Comparison of ENCODE assay signal across 7 mouse cellular contexts in the genomic region with DNA sequence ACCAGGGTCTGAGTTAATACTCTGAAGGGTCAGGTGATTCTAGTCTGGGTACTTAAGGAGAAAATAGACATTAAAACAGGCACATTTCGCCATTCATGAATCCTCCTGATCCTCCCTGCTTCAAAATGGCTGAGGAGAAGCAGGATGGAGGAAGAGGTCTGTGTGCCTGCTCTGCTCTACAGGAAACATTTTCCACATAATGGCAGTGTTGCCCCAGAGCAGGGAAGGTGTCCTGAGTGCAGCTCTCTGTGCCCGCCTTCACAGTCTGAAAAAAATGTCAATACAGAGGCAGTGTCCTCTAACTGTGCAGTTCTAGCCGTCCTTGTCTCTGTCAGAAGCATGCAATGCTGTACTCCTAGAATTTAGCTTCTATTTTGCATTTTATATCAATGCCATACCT.
A peak's percentile ranks its signal among the peaks of the same experiment; 100 is the strongest.
DNase-seq lines count a peak whose midpoint lies in the region; ATAC-seq and TF ChIP-seq lines count a peak whose summit lies in the region.
"Not testable (repeated sequence)": the region's sequence is repeated elsewhere in the genome, so short reads cannot be mapped to it uniquely, and the experiment has no call there.

No protein-coding gene starts in this region.

- not testable (repeated sequence) for H3K9me3 ChIP-seq in embryonic facial prominence, embryonic 15.5 days (replicated peaks); hindbrain, embryonic 10.5 days; intestine, postnatal 0 days (ENCODE audit: control insufficient read depth); liver, embryonic 11.5 days (ENCODE audit: control insufficient read depth, low read length); lung, postnatal 0 days (ENCODE audit: low read length); midbrain, postnatal 0 days (ENCODE audit: low read length)

- not testable (repeated sequence) for H3K9ac ChIP-seq in embryonic facial prominence, embryonic 15.5 days; heart, adult 2 months (ENCODE audit: low read depth, low read length); intestine, postnatal 0 days (ENCODE audit: low read depth, low read length); liver, embryonic 11.5 days (ENCODE audit: low read depth, low read length); lung, postnatal 0 days (replicated peaks; ENCODE audit: low read depth); midbrain, postnatal 0 days (replicated peaks; ENCODE audit: low read length, poor library complexity, severe bottlenecking)

- H3K4me2 ChIP-seq in embryonic facial prominence, embryonic 15.5 days (replicated peaks), result peak overlapping the region; percentile 24; the same call in 1 of the 2 replicates
- H3K4me2 ChIP-seq in intestine, postnatal 0 days (replicated peaks; ENCODE audit: low read depth); lung, postnatal 0 days (replicated peaks; ENCODE audit: low read depth, low read length); midbrain, postnatal 0 days (ENCODE audit: low read depth, low read length, poor library complexity, severe bottlenecking): not testable (repeated sequence)
- H3K4me2 ChIP-seq in liver, embryonic 11.5 days, result peak overlapping the region; percentile 26; the same call in 1 of the 2 replicates

- H3K27me3 ChIP-seq in embryonic facial prominence, embryonic 15.5 days; heart, adult 2 months (ENCODE audit: control insufficient read depth, insufficient read depth, low read length); hindbrain, embryonic 10.5 days (ENCODE audit: insufficient read depth, poor library complexity, severe bottlenecking); intestine, postnatal 0 days (replicated peaks; ENCODE audit: control insufficient read depth, insufficient read depth, low read length); liver, embryonic 11.5 days (replicated peaks; ENCODE audit: control insufficient read depth, insufficient read depth, low read length); lung, postnatal 0 days (replicated peaks; ENCODE audit: insufficient read depth, low read length); midbrain, postnatal 0 days (ENCODE audit: insufficient read depth, low read length): not testable (repeated sequence)

- TF ChIP-seq EP300 in heart, adult 2 months (IDR thresholded peaks at IDR 0.05; ENCODE audit: insufficient read depth, low read depth, low read length); lung, postnatal 0 days (IDR thresholded peaks at IDR 0.05): not testable (repeated sequence)

- H3K36me3 ChIP-seq in embryonic facial prominence, embryonic 15.5 days; heart, adult 2 months (ENCODE audit: control insufficient read depth, insufficient read depth, low read length); liver, embryonic 11.5 days (ENCODE audit: control insufficient read depth, insufficient read depth, low read length); lung, postnatal 0 days (ENCODE audit: insufficient read depth, low read length); midbrain, postnatal 0 days (ENCODE audit: insufficient read depth, low read length): not testable (repeated sequence)
- H3K36me3 ChIP-seq in hindbrain, embryonic 10.5 days, result peaks cover 66% of the 10 kb centered on the region
- peaks cover 12% of the 10 kb centered on the region for H3K36me3 ChIP-seq in intestine, postnatal 0 days (ENCODE audit: control insufficient read depth, insufficient read depth)

- ATAC-seq in embryonic facial prominence, embryonic 15.5 days (ENCODE audit: insufficient number of reproducible peaks, low FRiP score, low TSS enrichment, low read depth); intestine, postnatal 0 days; liver, embryonic 11.5 days (replicated peaks; ENCODE audit: low FRiP score); lung, postnatal 0 days; midbrain, postnatal 0 days (ENCODE audit: low FRiP score): not testable (repeated sequence)

- DNase-seq in heart, adult 2 months, result peak in 1 of 2 experiments; percentile 34
- DNase-seq in hindbrain, embryonic 10.5 days (ENCODE audit: low spot score); liver, embryonic 11.5 days (ENCODE audit: low spot score); lung, postnatal 0 days (ENCODE audit: low spot score); midbrain, postnatal 0 days (ENCODE audit: low spot score): not testable (repeated sequence)

- 70% methylated on average over 3 of the region's 3 CpGs for WGBS in embryonic facial prominence, embryonic 15.5 days
- 78% methylated on average over 3 of the region's 3 CpGs for WGBS in heart, adult 2 months
- WGBS in hindbrain, embryonic 10.5 days, result 78% methylated on average over 3 of the region's 3 CpGs
- WGBS in intestine, postnatal 0 days, result 76% methylated on average over 3 of the region's 3 CpGs
- WGBS in liver, embryonic 11.5 days, result 80% methylated on average over 3 of the region's 3 CpGs
- WGBS in lung, postnatal 0 days, result 81% methylated on average over 3 of the region's 3 CpGs
- WGBS in midbrain, postnatal 0 days, result 69% methylated on average over 3 of the region's 3 CpGs

- H3K79me2 ChIP-seq in heart, adult 2 months (replicated peaks; ENCODE audit: control insufficient read depth, insufficient read depth, low read length), result not testable (repeated sequence)

- not testable (repeated sequence) for TF ChIP-seq CTCF in heart, adult 2 months (IDR thresholded peaks at IDR 0.05); intestine, postnatal 0 days (IDR thresholded peaks at IDR 0.05; ENCODE audit: low read depth); lung, postnatal 0 days (IDR thresholded peaks at IDR 0.05); midbrain, postnatal 0 days (IDR thresholded peaks at IDR 0.05)

- not testable (repeated sequence) for H3K27ac ChIP-seq in embryonic facial prominence, embryonic 15.5 days (replicated peaks); intestine, postnatal 0 days (ENCODE audit: low read depth, low read length); liver, embryonic 11.5 days (ENCODE audit: low read depth, low read length); lung, postnatal 0 days (ENCODE audit: low read length)
- H3K27ac ChIP-seq in heart, adult 2 months, result peak overlapping the region; percentile 70
- peak overlapping the region; percentile 72; the same call in 1 of the 2 replicates for H3K27ac ChIP-seq in hindbrain, embryonic 10.5 days
- H3K27ac ChIP-seq in midbrain, postnatal 0 days (ENCODE audit: low read depth, low read length), result peak overlapping the region; percentile 57; the same call in 1 of the 2 replicates

- peak overlapping the region; percentile 29 for H3K4me3 ChIP-seq in embryonic facial prominence, embryonic 15.5 days (replicated peaks)
- H3K4me3 ChIP-seq in heart, adult 2 months, result peak overlapping the region; percentile 39; the same call in 1 of the 2 replicates
- H3K4me3 ChIP-seq in hindbrain, embryonic 10.5 days; midbrain, postnatal 0 days (ENCODE audit: low read depth, low read length): not testable (repeated sequence)
- peak overlapping the region; percentile 12; the same call in 1 of the 2 replicates for H3K4me3 ChIP-seq in intestine, postnatal 0 days (ENCODE audit: low read depth, low read length)
- H3K4me3 ChIP-seq in liver, embryonic 11.5 days (ENCODE audit: low read depth, low read length), result peak overlapping the region; percentile 25; the same call in 1 of the 2 replicates
- 0 out of 2 replicates have a peak overlapping the region, but pooled peaks have one; percentile 3 for H3K4me3 ChIP-seq in lung, postnatal 0 days (ENCODE audit: low read depth, low read length)

- TF ChIP-seq POLR2A in heart, adult 2 months (IDR thresholded peaks at IDR 0.05; ENCODE audit: insufficient read depth, low read depth, low read length), result not testable (repeated sequence)

- intact Hi-C loops in heart, adult 2 months (cut with DNase I), result loop anchor here (5.0 kb wide), 1 partner anchor 45 kb away; no protein-coding TSS in a partner anchor

- H3K4me1 ChIP-seq in embryonic facial prominence, embryonic 15.5 days; heart, adult 2 months (ENCODE audit: control insufficient read depth, insufficient read depth, low read length); hindbrain, embryonic 10.5 days (replicated peaks); intestine, postnatal 0 days (replicated peaks; ENCODE audit: control insufficient read depth, insufficient read depth, low read length); liver, embryonic 11.5 days (replicated peaks; ENCODE audit: control insufficient read depth, insufficient read depth, low read length); lung, postnatal 0 days (ENCODE audit: insufficient read depth, low read depth, low read length); midbrain, postnatal 0 days (ENCODE audit: insufficient read depth, low read length): not testable (repeated sequence)
